Mouse (Mus musculus): Measurements from ENCODE around the gene Dcaf15. TPM values are rescaled to one million over a fixed set of nuclear protein-coding genes. Genes with fewer than 3 reads are reported as not detected.

The Dcaf15 gene
- polyA plus RNA-seq, 1 experiment from 2014 or later = 22.6 TPM

GRCm38 (mm10) chr8:84071921-84072320 lies 32.6 kb downstream of the Dcaf15 start:
- Histone ChIP-seq H3K36me3 (peaks cover 11% of the 10 kb centered on the region; the same call in 1 of the 2 replicates), H3K9me3 (no peaks in the 10 kb centered on the region), H3K27ac (replicated peaks) (no peak overlapping the region), H3K9ac (no peak overlapping the region), H3K27me3 (no peaks in the 10 kb centered on the region), H3K4me3 (no peak overlapping the region), H3K4me1 (replicated peaks) (peaks cover 63% of the 10 kb centered on the region), H3K4me2 (no peak overlapping the region)
- ATAC-seq (ENCODE audit: low FRiP score, low read depth) = no peak
- WGBS = 74% methylated on average over 3 of the region's 3 CpGs

GRCm38 (mm10) chr8:84070667-84071066 lies 33.9 kb downstream of the Dcaf15 start:
- Histone ChIP-seq H3K36me3 (0 out of 2 replicates have a peak, but pooled peaks cover 2% of the 10 kb centered on the region), H3K27ac (replicated peaks) (no peak overlapping the region), H3K27me3 (no peaks in the 10 kb centered on the region), H3K4me2 (no peak overlapping the region), H3K9me3 (no peaks in the 10 kb centered on the region), H3K4me3 (no peak overlapping the region), H3K9ac (no peak overlapping the region), H3K4me1 (replicated peaks) (peaks cover 67% of the 10 kb centered on the region)
- 79% methylated on average over 2 of the region's 2 CpGs for WGBS
- no peak for ATAC-seq (ENCODE audit: low FRiP score, low read depth)

GRCm38 (mm10) chr8:84070241-84070640 lies 34.3 kb downstream of the Dcaf15 start:
- WGBS = 87% methylated on average over 5 of the region's 5 CpGs
- Histone ChIP-seq H3K4me2 (no peak overlapping the region), H3K9me3 (no peaks in the 10 kb centered on the region), H3K4me1 (replicated peaks) (peaks cover 70% of the 10 kb centered on the region), H3K9ac (no peak overlapping the region), H3K36me3 (0 out of 2 replicates have a peak, but pooled peaks cover 2% of the 10 kb centered on the region), H3K27ac (replicated peaks) (peak overlapping the region; percentile 37; the same call in 1 of the 2 replicates), H3K27me3 (no peaks in the 10 kb centered on the region), H3K4me3 (no peak overlapping the region)
- ATAC-seq (ENCODE audit: low FRiP score, low read depth) = no peak

- Histone ChIP-seq H3K36me3 (0 out of 2 replicates have a peak, but pooled peaks cover under 1% of the 10 kb centered on the region), H3K27me3 (no peaks in the 10 kb centered on the region), H3K4me2 (no peak overlapping the region), H3K9ac (no peak overlapping the region), H3K4me3 (no peak overlapping the region), H3K27ac (replicated peaks) (peak overlapping the region; percentile 37; the same call in 1 of the 2 replicates), H3K4me1 (replicated peaks) (peaks cover 70% of the 10 kb centered on the region), H3K9me3 (no peaks in the 10 kb centered on the region)
- 38% methylated on average over 2 of the region's 2 CpGs for WGBS
- no peak for ATAC-seq (ENCODE audit: low FRiP score, low read depth)
These were observed 34.8 kb downstream of the Dcaf15 start for GRCm38 (mm10) chr8:84069750-84070149.

GRCm38 (mm10) chr8:84069169-84069568 lies 35.4 kb downstream of the Dcaf15 start:
- Histone ChIP-seq H3K4me1 (replicated peaks) (peaks cover 69% of the 10 kb centered on the region), H3K27ac (replicated peaks) (0 out of 2 replicates have a peak overlapping the region, but pooled peaks have one; percentile 37), H3K9me3 (no peaks in the 10 kb centered on the region), H3K36me3 (no peaks in the 10 kb centered on the region), H3K9ac (no peak overlapping the region), H3K4me2 (no peak overlapping the region), H3K4me3 (no peak overlapping the region), H3K27me3 (no peaks in the 10 kb centered on the region)
- WGBS = 45% methylated on average over 1 of the region's 1 CpGs
- no peak for ATAC-seq (ENCODE audit: low FRiP score, low read depth)

- ATAC-seq (ENCODE audit: low FRiP score, low read depth) = no peak
- no peak overlapping the region for H3K9ac ChIP-seq
- H3K27me3 ChIP-seq = no peaks in the 10 kb centered on the region
- H3K4me3 ChIP-seq = 0 out of 2 replicates have a peak overlapping the region, but pooled peaks have one; percentile 78
- H3K27ac ChIP-seq (replicated peaks) = no peak overlapping the region
- H3K4me1 ChIP-seq (replicated peaks) = peaks cover 62% of the 10 kb centered on the region
- H3K9me3 ChIP-seq = no peaks in the 10 kb centered on the region
- H3K36me3 ChIP-seq = no peaks in the 10 kb centered on the region
- H3K4me2 ChIP-seq = peak overlapping the region; percentile 56
- 78% methylated on average over 12 of the region's 12 CpGs for WGBS
These were observed 36.1 kb downstream of the Dcaf15 start for GRCm38 (mm10) chr8:84068316-84069035.

GRCm38 (mm10) chr8:84067911-84068310 lies 36.7 kb downstream of the Dcaf15 start:
- Histone ChIP-seq H3K9me3 (no peaks in the 10 kb centered on the region), H3K4me2 (peak overlapping the region; percentile 56), H3K27ac (replicated peaks) (no peak overlapping the region), H3K4me1 (replicated peaks) (peaks cover 57% of the 10 kb centered on the region), H3K27me3 (no peaks in the 10 kb centered on the region), H3K9ac (no peak overlapping the region), H3K36me3 (no peaks in the 10 kb centered on the region), H3K4me3 (peak overlapping the region; percentile 78)
- ATAC-seq (ENCODE audit: low FRiP score, low read depth) = no peak
- WGBS = 79% methylated on average over 7 of the region's 7 CpGs

GRCm38 (mm10) chr8:84067047-84067573 lies 37.5 kb downstream of the Dcaf15 start:
- no peaks in the 10 kb centered on the region for H3K9me3 ChIP-seq
- peak; percentile 66 for ATAC-seq (ENCODE audit: low FRiP score, low read depth)
- WGBS = under 1% methylated on average over 47 of the region's 58 CpGs
- H3K36me3 ChIP-seq = no peaks in the 10 kb centered on the region
- peak overlapping the region; percentile 56 for H3K4me2 ChIP-seq
- peak overlapping the region; percentile 96 for H3K27ac ChIP-seq (replicated peaks)
- H3K4me3 ChIP-seq = peak overlapping the region; percentile 78
- H3K9ac ChIP-seq = peak overlapping the region; percentile 78
- peaks cover 49% of the 10 kb centered on the region for H3K4me1 ChIP-seq (replicated peaks)
- no peaks in the 10 kb centered on the region for H3K27me3 ChIP-seq

GRCm38 (mm10) chr8:84066291-84066930 lies 38.2 kb downstream of the Dcaf15 start, which contains the start of gene Rfx1:
Gene Rfx1, plus strand, starts transcription at chr8:84066834.
- Histone ChIP-seq H3K27me3 (no peaks in the 10 kb centered on the region), H3K27ac (replicated peaks) (peak within 1 kb of the TSS; percentile 96), H3K4me2 (peak within 1 kb of the TSS; percentile 87), H3K4me3 (peak within 1 kb of the TSS; percentile 78), H3K9me3 (no peaks in the 10 kb centered on the region), H3K36me3 (no peaks in the 10 kb centered on the region), H3K9ac (peak within 1 kb of the TSS; percentile 78), H3K4me1 (replicated peaks) (peaks cover 42% of the 10 kb centered on the region)
- under 1% methylated on average over 51 of the region's 51 CpGs for WGBS
- peak; percentile 98 for ATAC-seq (ENCODE audit: low FRiP score, low read depth)

- Histone ChIP-seq H3K9ac (peak overlapping the region; percentile 77), H3K36me3 (no peaks in the 10 kb centered on the region), H3K9me3 (no peaks in the 10 kb centered on the region), H3K4me1 (replicated peaks) (peaks cover 39% of the 10 kb centered on the region), H3K27ac (replicated peaks) (peak overlapping the region; percentile 81), H3K4me2 (peak overlapping the region; percentile 87), H3K4me3 (peak overlapping the region; percentile 78), H3K27me3 (no peaks in the 10 kb centered on the region)
- ATAC-seq (ENCODE audit: low FRiP score, low read depth) = no peak
- WGBS = 18% methylated on average over 5 of the region's 5 CpGs
These were observed 39.0 kb downstream of the Dcaf15 start for GRCm38 (mm10) chr8:84065457-84066072.

GRCm38 (mm10) chr8:84065037-84065436 lies 39.5 kb downstream of the Dcaf15 start, which contains the start of gene Gm10643:
Gene Gm10643, minus strand, starts transcription at chr8:84065137.
- 89% methylated on average over 1 of the region's 1 CpGs for WGBS
- ATAC-seq (ENCODE audit: low FRiP score, low read depth) = no peak
- H3K27ac ChIP-seq (replicated peaks) = peak within 1 kb of the TSS; percentile 81
- H3K36me3 ChIP-seq = no peaks in the 10 kb centered on the region
- peak within 1 kb of the TSS; percentile 87 for H3K4me2 ChIP-seq
- peaks cover 34% of the 10 kb centered on the region for H3K4me1 ChIP-seq (replicated peaks)
- H3K9ac ChIP-seq = peak within 1 kb of the TSS; percentile 77
- H3K27me3 ChIP-seq = no peaks in the 10 kb centered on the region
- H3K9me3 ChIP-seq = no peaks in the 10 kb centered on the region
- H3K4me3 ChIP-seq = peak within 1 kb of the TSS; percentile 78

All from hindbrain, embryonic 15.5 days (tissue).